Mouse (Mus musculus) MEL (cell line): ENCODE measurements around the gene Zfp799.

Experiments
- BHLHE40 ChIP-seq: IDR thresholded peaks from 2 replicates; pipeline ENCODE4 v1.6.1; 2012; ENCODE audit warnings: low read depth, mild to moderate bottlenecking, inconsistent platforms, low read length, improper control_type of control experiment, borderline replicate concordance
- CTCF ChIP-seq, 3 experiments: IDR thresholded peaks in 2 of 3; conservative IDR thresholded peaks in 1 of 3; 2 replicates each; pipeline ENCODE4 v1.5.1; 2011 to 2012; ENCODE audit warnings: low read length in 3 of 3, low read depth in 2 of 3, mild to moderate bottlenecking in 2 of 3, improper control_type of control experiment in 1 of 3, inconsistent platforms in 1 of 3, mixed read lengths in 1 of 3, moderate library complexity in 1 of 3; ENCODE audit not compliant: control insufficient read depth in 1 of 3, insufficient read depth in 1 of 3, poor library complexity in 1 of 3, severe bottlenecking in 1 of 3
- E2F4 ChIP-seq: IDR thresholded peaks from 2 replicates; pipeline ENCODE4 v1.6.1; 2011; ENCODE audit warnings: low read depth, low read length, improper control_type of control experiment, borderline replicate concordance
- EP300 ChIP-seq, 2 experiments: IDR thresholded peaks; 2 replicates each; pipeline ENCODE4 v1.6.1; 2011; ENCODE audit warnings: improper control_type of control experiment in 2 of 2, low read length in 2 of 2, low read depth in 1 of 2, mild to moderate bottlenecking in 1 of 2
- GATA1 ChIP-seq: IDR thresholded peaks from 2 replicates; pipeline ENCODE4 v1.6.1; 2011; ENCODE audit warnings: low read depth, low read length, improper control_type of control experiment
- HCFC1 ChIP-seq: IDR thresholded peaks from 2 replicates; pipeline ENCODE4 v1.6.1; 2012; ENCODE audit warnings: low read depth, mild to moderate bottlenecking, inconsistent platforms, low read length, improper control_type of control experiment, moderate library complexity
- MEF2A ChIP-seq: IDR thresholded peaks from 2 replicates; pipeline ENCODE4 v1.6.1; 2014; ENCODE audit warnings: low read depth, mild to moderate bottlenecking, inconsistent platforms, low read length, improper control_type of control experiment; ENCODE audit not compliant: poor library complexity, insufficient replicate concordance, severe bottlenecking; ENCODE audit errors: extremely low read depth
- POLR2A ChIP-seq, 2 experiments: IDR thresholded peaks; 2 replicates each; pipeline ENCODE4 v1.6.1; 2011 to 2012; ENCODE audit warnings: low read length in 2 of 2, mild to moderate bottlenecking in 2 of 2, control low read depth in 1 of 2, improper control_type of control experiment in 1 of 2, low read depth in 1 of 2, moderate library complexity in 1 of 2; ENCODE audit not compliant: control insufficient read depth in 1 of 2, insufficient read depth in 1 of 2, poor library complexity in 1 of 2
- POLR2AphosphoS2 ChIP-seq: IDR thresholded peaks from 2 replicates; pipeline ENCODE4 v1.6.1; 2011; ENCODE audit warnings: low read length, improper control_type of control experiment
- TBP ChIP-seq: IDR thresholded peaks from 2 replicates; pipeline ENCODE4 v1.8.0; 2011; ENCODE audit warnings: low read depth, low read length, improper control_type of control experiment
- ZC3H11A ChIP-seq: IDR thresholded peaks from 2 replicates; pipeline ENCODE4 v1.6.1; 2012; ENCODE audit warnings: low read depth, mild to moderate bottlenecking, inconsistent platforms, low read length, improper control_type of control experiment
- ZKSCAN1 ChIP-seq: IDR thresholded peaks from 2 replicates; pipeline ENCODE4 v1.6.1; 2012; ENCODE audit warnings: low read depth, mild to moderate bottlenecking, inconsistent platforms, low read length, improper control_type of control experiment, moderate library complexity
- ZMIZ1 ChIP-seq: IDR thresholded peaks from 2 replicates; pipeline ENCODE4 v1.6.1; 2012; ENCODE audit warnings: low read depth, mild to moderate bottlenecking, inconsistent platforms, low read length, improper control_type of control experiment, moderate library complexity

DNA sequence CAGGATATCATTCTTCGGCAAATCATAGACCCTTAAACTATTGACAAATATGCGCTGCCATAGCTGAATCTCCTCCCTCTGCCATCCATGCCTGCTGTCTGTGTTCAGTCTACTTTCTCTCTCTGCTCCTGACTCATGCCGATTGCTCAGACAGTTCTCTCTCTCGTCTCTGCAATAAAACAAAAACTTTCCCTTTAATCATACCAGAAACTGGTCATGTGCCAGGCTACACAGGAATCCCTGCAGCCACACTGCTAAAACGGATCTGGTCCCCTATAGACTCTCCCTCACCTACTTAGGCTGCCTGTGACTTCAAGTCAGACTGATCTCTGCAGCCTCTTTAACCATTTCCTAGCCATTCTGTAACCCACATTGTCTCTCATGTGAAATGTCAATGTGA is 42.6 kb upstream of the Zfp799 start:
- no peak for TF ChIP-seq POLR2A (IDR thresholded peaks at IDR 0.05; ENCODE audit: control insufficient read depth in 1 of 2, insufficient read depth in 1 of 2, low read depth in 1 of 2, low read length in 2 of 2, poor library complexity in 1 of 2)
- no peak for TF ChIP-seq POLR2AphosphoS2
- no peak for TF ChIP-seq ZKSCAN1
- no peak for TF ChIP-seq HCFC1
- TF ChIP-seq CTCF (IDR thresholded peaks at IDR 0.05 in 2 of 3, conservative IDR thresholded peaks at IDR 0.05 in 1 of 3; ENCODE audit: control insufficient read depth in 1 of 3, insufficient read depth in 1 of 3, low read depth in 2 of 3, low read length in 3 of 3, poor library complexity in 1 of 3, severe bottlenecking in 1 of 3), result no peak
- TF ChIP-seq E2F4, result no peak
- TF ChIP-seq EP300 (IDR thresholded peaks at IDR 0.05; ENCODE audit: low read depth in 1 of 2, low read length in 2 of 2), result no peak
- TF ChIP-seq ZMIZ1, result no peak
- no peak for TF ChIP-seq TBP
- no peak for TF ChIP-seq ZC3H11A
- no peak for TF ChIP-seq BHLHE40
- no peak for TF ChIP-seq MEF2A
- TF ChIP-seq GATA1, result no peak
